Mouse (Mus musculus): ENCODE results near the gene Car5a.

Car5a gene

GRCm38 (mm10) chr8:121881921-121882320, 62.8 kb downstream of the Car5a start:
- no peak for DNase-seq (ENCODE audit: low read depth, low spot score)

GRCm38 (mm10) chr8:121880818-121881217, 63.9 kb downstream of the Car5a start:
- DNase-seq (ENCODE audit: low read depth, low spot score), result no peak

- no peak for DNase-seq (ENCODE audit: low read depth, low spot score)
Measured at GRCm38 (mm10) chr8:121879712-121880111, 65.0 kb downstream of the Car5a start.

- no peak for DNase-seq (ENCODE audit: low read depth, low spot score)
Measured at GRCm38 (mm10) chr8:121877828-121878480, 66.8 kb downstream of the Car5a start.

- no peak for DNase-seq (ENCODE audit: low read depth, low spot score)
Measured at GRCm38 (mm10) chr8:121877212-121877611, 67.5 kb downstream of the Car5a start.

- DNase-seq (ENCODE audit: low read depth, low spot score), result no peak
Measured at GRCm38 (mm10) chr8:121875517-121875916, 69.2 kb downstream of the Car5a start.

- DNase-seq (ENCODE audit: low read depth, low spot score), result no peak
Measured at GRCm38 (mm10) chr8:121875045-121875444, 69.7 kb downstream of the Car5a start.

- peak; percentile 44 for DNase-seq (ENCODE audit: low read depth, low spot score)
Measured at GRCm38 (mm10) chr8:121874031-121874430, 70.7 kb downstream of the Car5a start.

GRCm38 (mm10) chr8:121871833-121872440, 72.8 kb downstream of the Car5a start:
- no peak for DNase-seq (ENCODE audit: low read depth, low spot score)

- DNase-seq (ENCODE audit: low read depth, low spot score), result no peak
Measured at GRCm38 (mm10) chr8:121870190-121870589, 74.5 kb downstream of the Car5a start.

- no peak for DNase-seq (ENCODE audit: low read depth, low spot score)
Measured at GRCm38 (mm10) chr8:121868896-121869295, 75.8 kb downstream of the Car5a start.

- no peak for DNase-seq (ENCODE audit: low read depth, low spot score)
Measured at GRCm38 (mm10) chr8:121868196-121868595, 76.5 kb downstream of the Car5a start.
